Mouse (Mus musculus) embryonic facial prominence, embryonic 13.5 days (tissue): ENCODE results near the gene Fstl4. TPM values are rescaled to one million over a fixed set of nuclear protein-coding genes. Genes with fewer than 3 reads are reported as not detected.
A peak's percentile ranks its signal among the peaks of the same experiment; 100 is the strongest.

Experiments used
- ATAC-seq: fragments of 200-750 bp; cut with Nextera tagmentation; 2 replicates; pipeline ENCODE4 v1.8.0; 2017; ENCODE audit warnings: low read depth; ENCODE audit not compliant: insufficient number of reproducible peaks, insufficient read depth, low FRiP score, low TSS enrichment
- H3K27ac ChIP-seq: fragments of 300-500 bp; sonication (generic); 2 replicates; pipeline ENCODE4 v1.5.1; 2015; ENCODE audit warnings: moderate library complexity, mild to moderate bottlenecking, inconsistent platforms
- H3K27me3 ChIP-seq: fragments of 300-500 bp; sonication (generic); 2 replicates; pipeline ENCODE4 v1.6.1; 2015; ENCODE audit warnings: mild to moderate bottlenecking, inconsistent platforms
- H3K36me3 ChIP-seq: fragments of 300-500 bp; sonication (generic); 2 replicates; pipeline ENCODE4 v1.6.1; 2015; ENCODE audit warnings: mild to moderate bottlenecking, inconsistent platforms
- H3K4me1 ChIP-seq: fragments of 300-500 bp; sonication (generic); 2 replicates; pipeline ENCODE4 v1.6.1; 2015; ENCODE audit warnings: inconsistent platforms
- H3K4me2 ChIP-seq: fragments of 300-500 bp; sonication (generic); 2 replicates; pipeline ENCODE4 v1.6.1; 2015; ENCODE audit warnings: moderate library complexity, mild to moderate bottlenecking, inconsistent platforms
- H3K4me3 ChIP-seq: fragments of 300-500 bp; sonication (generic); 2 replicates; pipeline ENCODE4 v1.5.1; 2015; ENCODE audit warnings: mild to moderate bottlenecking, inconsistent platforms
- H3K9ac ChIP-seq: fragments of 300-500 bp; sonication (generic); 2 replicates; pipeline ENCODE4 v1.6.1; 2015; ENCODE audit warnings: mild to moderate bottlenecking, inconsistent platforms
- H3K9me3 ChIP-seq: fragments of 300-500 bp; sonication (generic); 2 replicates; pipeline ENCODE4 v1.6.1; 2016; ENCODE audit warnings: inconsistent platforms
- WGBS: fragments of 180-500 bp; shearing (Covaris S2); methylation state at CpG from one replicate; pipeline ENCODE4 v1.1.7; 2015; ENCODE audit warnings: mixed read lengths; 5-methylcytosine and 5-hydroxymethylcytosine counted together
- polyA plus RNA-seq: library from polyadenylated mRNA; unstranded; fragments of >200 nt; fragmentation: Nextera tagmentation; extraction: Ambion mirVana; gene quantifications from 2 replicates; pipeline ENCODE4 v1.2.1, GENCODE M21; 2015

Fstl4 gene
- polyA plus RNA-seq, 1 experiment from 2014 or later = 1.7 TPM

DNA sequence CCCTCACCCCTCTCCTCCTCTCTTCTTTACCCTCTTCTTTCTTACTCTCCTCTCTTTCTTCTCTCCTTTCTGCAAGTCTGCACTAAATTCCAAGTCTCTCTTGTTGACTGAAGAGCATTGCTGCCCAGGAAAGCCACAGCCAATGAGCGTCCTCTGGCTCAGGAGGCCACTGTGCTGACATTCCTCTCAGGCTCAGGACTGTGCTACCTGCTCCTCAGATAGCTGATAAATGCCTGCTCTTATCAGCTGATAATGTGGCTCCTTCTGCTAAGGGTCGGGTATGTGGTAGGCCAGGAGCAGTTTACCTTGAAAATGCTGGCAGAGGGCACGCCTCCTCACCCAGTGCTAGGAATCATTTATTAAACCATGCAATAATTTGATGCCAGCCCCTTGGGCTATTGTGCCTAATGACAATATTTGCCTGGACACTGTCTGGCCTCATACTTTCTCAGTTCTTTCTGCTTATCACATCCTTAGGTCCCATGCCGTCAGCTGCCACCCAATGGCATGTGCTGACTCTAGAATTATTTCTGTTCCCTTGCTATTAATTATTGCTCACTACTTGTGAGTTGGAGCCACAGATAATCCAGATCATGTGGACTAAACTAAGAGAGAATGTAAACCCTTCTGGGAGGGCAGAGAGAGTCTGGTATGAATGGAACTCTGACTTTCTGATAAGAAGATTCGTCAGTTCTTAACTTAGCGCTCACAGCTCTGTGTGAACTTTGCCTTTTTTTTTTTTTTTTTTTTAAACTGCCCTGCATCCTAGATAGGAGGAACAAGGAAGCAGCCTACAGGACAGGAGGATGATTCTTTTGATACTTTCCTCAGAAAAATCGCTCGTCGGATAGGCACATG lies 19.6 kb upstream of the Fstl4 start:
- Histone ChIP-seq H3K27me3 (no peaks in the 10 kb centered on the region), H3K4me3 (no peak overlapping the region), H3K4me1 (no peaks in the 10 kb centered on the region), H3K27ac (no peak overlapping the region), H3K9me3 (no peaks in the 10 kb centered on the region), H3K4me2 (no peak overlapping the region), H3K9ac (no peak overlapping the region), H3K36me3 (no peaks in the 10 kb centered on the region)
- WGBS = 67% methylated on average over 9 of the region's 9 CpGs
- ATAC-seq = no peak

DNA sequence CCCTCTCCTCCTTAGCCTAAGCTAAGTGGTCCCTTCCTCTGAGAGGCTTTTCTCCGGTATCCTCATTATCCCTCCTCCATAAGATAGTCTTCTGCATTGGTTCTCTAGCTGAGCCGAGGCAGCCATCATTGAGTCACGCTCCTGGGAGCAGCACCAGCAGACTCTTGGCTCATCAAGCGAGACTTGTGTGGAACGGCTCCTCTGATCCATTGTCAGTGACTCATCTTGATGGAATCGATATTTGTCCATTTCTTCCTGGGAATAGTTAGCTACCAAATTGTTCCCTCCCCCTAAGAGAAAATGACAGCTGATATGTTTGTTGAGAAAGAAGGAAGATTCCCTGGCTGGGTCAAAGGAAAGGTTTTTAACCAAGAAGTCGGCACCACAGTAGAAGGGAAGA lies 17.2 kb upstream of the Fstl4 start:
- WGBS = 80% methylated on average over 7 of the region's 7 CpGs
- H3K9ac ChIP-seq = no peak overlapping the region
- ATAC-seq = no peak
- no peaks in the 10 kb centered on the region for H3K9me3 ChIP-seq
- no peak overlapping the region for H3K4me3 ChIP-seq
- no peaks in the 10 kb centered on the region for H3K27me3 ChIP-seq
- H3K27ac ChIP-seq = no peak overlapping the region
- H3K4me2 ChIP-seq = no peak overlapping the region
- no peaks in the 10 kb centered on the region for H3K36me3 ChIP-seq
- no peaks in the 10 kb centered on the region for H3K4me1 ChIP-seq

DNA sequence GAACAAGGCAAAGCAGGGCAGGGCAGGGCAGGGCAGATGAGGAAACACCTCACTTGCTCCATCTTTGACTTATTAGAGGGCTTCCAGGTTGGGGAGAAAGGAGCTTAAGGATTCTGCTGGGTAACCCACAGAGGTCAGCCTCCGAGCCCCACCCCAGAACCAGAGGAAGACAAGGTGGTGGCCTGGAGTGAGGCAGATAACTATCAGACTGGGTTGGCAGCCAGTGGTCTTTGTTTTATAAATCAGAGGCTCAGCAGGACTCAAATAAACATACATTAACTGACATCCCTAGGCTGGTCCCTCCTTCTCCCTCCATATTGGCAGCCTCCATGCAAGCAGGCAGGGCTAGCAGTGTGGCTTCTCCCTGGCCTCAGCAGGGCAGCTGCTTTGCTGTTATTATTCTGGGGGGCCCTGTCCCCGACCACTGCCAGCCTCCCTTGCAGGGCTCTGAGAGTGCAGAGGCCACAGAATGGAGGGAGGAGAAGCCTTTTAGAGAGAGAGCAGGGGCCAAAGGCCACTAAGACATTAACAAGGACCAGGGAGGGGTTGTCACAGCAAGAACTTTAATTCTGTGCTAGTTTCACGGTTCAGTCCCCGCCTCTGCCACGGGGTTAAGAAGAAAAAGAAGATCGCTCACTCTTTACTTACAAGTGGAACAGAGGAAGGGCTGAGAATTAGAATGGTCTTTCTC lies 16.5 kb upstream of the Fstl4 start:
- no peaks in the 10 kb centered on the region for H3K4me1 ChIP-seq
- no peak overlapping the region for H3K9ac ChIP-seq
- 19% methylated on average over 6 of the region's 6 CpGs for WGBS
- H3K36me3 ChIP-seq = no peaks in the 10 kb centered on the region
- no peak overlapping the region for H3K27ac ChIP-seq
- no peaks in the 10 kb centered on the region for H3K9me3 ChIP-seq
- ATAC-seq = no peak
- no peak overlapping the region for H3K4me3 ChIP-seq
- no peak overlapping the region for H3K4me2 ChIP-seq
- no peaks in the 10 kb centered on the region for H3K27me3 ChIP-seq

DNA sequence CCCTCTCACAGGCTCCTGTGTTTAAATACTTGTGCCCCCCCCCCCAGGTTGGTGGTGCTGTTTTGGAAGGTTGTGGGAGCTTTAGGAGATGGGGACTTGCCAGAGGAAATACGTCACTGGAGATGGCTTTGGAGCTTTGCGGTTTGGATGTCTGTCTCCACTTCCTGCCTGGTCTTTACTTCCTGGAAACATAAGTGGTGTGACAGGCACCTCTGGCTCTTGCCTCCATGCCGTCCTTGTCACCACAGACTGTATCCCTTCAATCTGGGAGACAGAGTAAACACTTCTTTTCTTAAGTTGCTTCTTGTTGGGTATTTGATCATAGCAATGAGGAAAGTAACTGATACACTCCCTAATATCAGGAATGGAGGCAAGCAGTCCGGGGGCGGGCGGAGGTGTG lies 14.4 kb upstream of the Fstl4 start:
- Histone ChIP-seq H3K27ac (no peak overlapping the region), H3K9ac (no peak overlapping the region), H3K27me3 (no peaks in the 10 kb centered on the region; the same call in 1 of the 2 replicates), H3K4me3 (no peak overlapping the region), H3K4me1 (no peaks in the 10 kb centered on the region), H3K9me3 (no peaks in the 10 kb centered on the region), H3K4me2 (no peak overlapping the region), H3K36me3 (no peaks in the 10 kb centered on the region)
- ATAC-seq = no peak
- 80% methylated on average over 6 of the region's 6 CpGs for WGBS

DNA sequence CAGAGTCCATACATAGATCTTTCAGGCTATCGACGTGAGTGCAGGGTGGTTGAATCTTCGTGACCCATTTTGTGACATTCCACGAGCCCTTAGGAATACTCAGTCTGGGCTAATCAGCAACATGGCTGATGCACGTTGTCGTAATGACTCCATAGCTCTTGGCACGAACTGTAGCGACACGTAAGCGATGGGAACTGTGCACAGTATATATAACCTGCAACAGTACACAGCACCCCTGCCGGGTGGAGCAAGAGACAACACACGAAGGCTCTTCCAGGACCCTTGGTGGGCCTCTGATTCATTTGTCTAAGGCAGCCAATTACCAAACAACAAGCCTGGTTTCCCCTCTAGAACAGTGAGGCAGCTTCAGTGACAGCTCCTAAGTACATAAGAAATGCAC lies 11.9 kb upstream of the Fstl4 start:
- Histone ChIP-seq H3K27me3 (no peaks in the 10 kb centered on the region; the same call in 1 of the 2 replicates), H3K27ac (no peak overlapping the region), H3K4me2 (no peak overlapping the region), H3K36me3 (no peaks in the 10 kb centered on the region), H3K4me1 (no peaks in the 10 kb centered on the region), H3K9ac (no peak overlapping the region), H3K4me3 (no peak overlapping the region), H3K9me3 (no peaks in the 10 kb centered on the region)
- 88% methylated on average over 12 of the region's 12 CpGs for WGBS
- ATAC-seq = no peak

DNA sequence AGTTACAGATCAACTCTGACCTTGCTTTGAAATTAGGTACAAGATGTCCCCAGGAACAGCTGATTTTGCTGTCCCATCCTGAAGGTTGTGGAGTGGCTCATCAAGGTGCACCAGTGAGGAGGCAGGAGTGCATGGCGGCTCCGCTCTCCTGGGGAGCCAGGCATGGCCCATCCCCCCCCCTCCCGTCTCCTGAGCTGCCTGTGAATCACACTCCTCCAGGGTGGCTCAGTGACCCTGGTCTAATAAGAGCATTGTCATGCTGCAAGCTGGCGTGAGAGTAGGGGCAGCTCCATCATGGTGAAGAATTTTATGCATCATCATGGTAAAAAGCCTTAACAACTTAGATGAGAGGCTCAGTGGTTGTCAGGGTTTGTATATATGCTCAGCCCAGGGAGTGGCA lies 11.2 kb upstream of the Fstl4 start:
- 51% methylated on average over 4 of the region's 4 CpGs for WGBS
- no peak overlapping the region for H3K4me2 ChIP-seq
- no peaks in the 10 kb centered on the region; the same call in 1 of the 2 replicates for H3K27me3 ChIP-seq
- no peaks in the 10 kb centered on the region for H3K9me3 ChIP-seq
- no peaks in the 10 kb centered on the region for H3K36me3 ChIP-seq
- H3K4me3 ChIP-seq = no peak overlapping the region
- ATAC-seq = no peak
- no peak overlapping the region for H3K9ac ChIP-seq
- no peak overlapping the region for H3K27ac ChIP-seq
- H3K4me1 ChIP-seq = no peaks in the 10 kb centered on the region

DNA sequence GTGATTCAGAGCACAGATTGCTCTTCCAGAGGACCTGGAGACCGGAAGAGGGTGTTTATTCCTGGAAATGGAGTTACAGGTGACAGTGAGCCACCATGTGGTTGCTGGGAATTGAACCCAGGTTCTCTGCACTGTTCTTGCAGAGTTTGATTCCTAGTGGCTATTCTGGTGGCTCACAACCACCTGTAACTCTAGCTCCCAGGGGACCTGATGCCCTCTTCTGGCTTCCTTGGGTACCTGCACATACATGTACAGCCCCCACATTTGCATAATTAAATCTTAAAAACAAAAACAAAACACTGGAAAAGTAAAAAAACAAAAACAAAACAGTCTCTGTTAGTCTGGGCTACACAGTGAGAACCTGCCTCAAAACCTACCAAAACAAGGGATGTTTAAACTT lies 2.6 kb upstream of the Fstl4 start:
- Histone ChIP-seq H3K27ac (no peak overlapping the region), H3K4me3 (no peak overlapping the region), H3K36me3 (no peaks in the 10 kb centered on the region), H3K4me2 (no peak overlapping the region), H3K27me3 (peaks cover 44% of the 10 kb centered on the region), H3K9ac (no peak overlapping the region), H3K9me3 (no peaks in the 10 kb centered on the region), H3K4me1 (peaks cover 19% of the 10 kb centered on the region)
- WGBS = 42% methylated on average over 1 of the region's 1 CpGs
- no peak for ATAC-seq

DNA sequence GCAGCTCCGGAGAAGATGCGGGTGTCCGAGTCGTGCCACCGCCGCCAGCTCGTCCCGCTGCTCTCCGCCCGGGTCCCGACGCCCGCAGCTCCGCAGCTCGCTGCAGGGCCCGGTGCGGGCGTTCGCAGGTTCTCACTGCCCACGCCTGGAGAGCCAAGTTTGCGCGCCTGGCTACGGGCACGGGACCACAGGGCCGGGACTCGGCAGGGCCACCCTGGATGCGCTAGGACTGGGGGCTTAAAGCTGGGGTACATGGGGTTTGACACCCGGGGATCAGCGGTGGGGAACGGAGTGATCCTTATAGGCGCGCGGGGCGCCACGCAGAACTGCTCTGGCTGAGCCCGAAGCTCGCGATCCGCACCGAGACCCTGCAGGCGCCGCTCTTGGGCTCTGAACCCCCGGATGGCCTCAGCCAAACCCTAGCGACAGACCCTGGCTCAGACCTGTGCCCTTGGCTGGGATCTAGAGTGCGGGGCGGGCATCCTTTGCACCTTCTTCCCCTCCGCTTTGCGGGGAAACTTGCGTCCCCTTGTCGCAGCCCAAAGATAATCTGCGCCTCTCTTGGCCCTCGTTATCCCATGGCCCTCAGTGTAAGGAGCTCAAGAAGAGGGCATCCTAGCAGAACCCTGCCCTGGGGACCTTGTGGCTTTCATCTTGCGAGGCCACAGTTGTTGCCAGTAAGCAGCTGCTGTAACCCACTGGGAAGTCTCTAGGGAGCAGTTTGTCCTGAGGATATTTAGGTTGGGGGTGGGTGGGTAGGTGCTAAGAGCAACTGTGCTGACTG lies 652 bp downstream of the Fstl4 start:
- H3K4me3 ChIP-seq = peak overlapping the region; percentile 52
- peak overlapping the region; percentile 93 for H3K4me2 ChIP-seq
- peak overlapping the region; percentile 54 for H3K9ac ChIP-seq
- under 1% methylated on average over 53 of the region's 53 CpGs for WGBS
- ATAC-seq = no peak
- peaks cover 19% of the 10 kb centered on the region for H3K4me1 ChIP-seq
- H3K9me3 ChIP-seq = no peaks in the 10 kb centered on the region
- H3K36me3 ChIP-seq = no peaks in the 10 kb centered on the region
- peaks cover 65% of the 10 kb centered on the region for H3K27me3 ChIP-seq
- H3K27ac ChIP-seq = no peak overlapping the region

DNA sequence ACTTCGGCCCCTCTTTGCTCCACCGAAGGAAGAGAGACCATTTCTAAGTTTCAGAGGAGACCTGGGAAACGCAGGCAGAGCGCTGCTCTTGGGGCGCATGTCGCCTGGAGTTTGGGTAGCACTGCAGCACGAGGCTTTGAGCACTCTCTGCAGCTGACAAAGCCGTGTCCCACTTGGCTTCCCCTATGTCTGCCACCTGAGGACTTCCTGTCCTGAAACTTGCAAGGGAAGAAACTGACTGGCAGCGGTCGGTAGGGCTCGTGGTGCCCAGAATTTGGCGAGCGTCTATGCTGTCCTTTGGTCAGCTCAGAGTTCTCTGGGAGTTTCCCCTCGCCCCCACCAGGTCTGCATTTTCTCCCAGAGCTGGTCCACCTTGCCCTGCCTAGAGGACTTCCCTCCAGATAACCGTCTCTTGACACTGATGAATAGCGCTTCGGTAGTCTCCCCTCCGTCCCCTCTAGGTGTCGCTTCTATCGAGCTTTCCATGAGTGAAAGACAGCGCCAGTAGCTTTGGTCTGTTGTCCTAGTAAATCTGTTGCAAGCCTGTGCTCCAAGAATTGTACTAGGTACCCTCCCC lies 1.3 kb downstream of the Fstl4 start:
- no peaks in the 10 kb centered on the region for H3K9me3 ChIP-seq
- H3K27ac ChIP-seq = no peak overlapping the region
- ATAC-seq = no peak
- H3K4me3 ChIP-seq = peak overlapping the region; percentile 52
- H3K36me3 ChIP-seq = no peaks in the 10 kb centered on the region
- peak overlapping the region; percentile 54 for H3K9ac ChIP-seq
- WGBS = 2% methylated on average over 21 of the region's 21 CpGs
- H3K4me1 ChIP-seq = peaks cover 19% of the 10 kb centered on the region
- H3K4me2 ChIP-seq = peak overlapping the region; percentile 93
- peaks cover 65% of the 10 kb centered on the region for H3K27me3 ChIP-seq

DNA sequence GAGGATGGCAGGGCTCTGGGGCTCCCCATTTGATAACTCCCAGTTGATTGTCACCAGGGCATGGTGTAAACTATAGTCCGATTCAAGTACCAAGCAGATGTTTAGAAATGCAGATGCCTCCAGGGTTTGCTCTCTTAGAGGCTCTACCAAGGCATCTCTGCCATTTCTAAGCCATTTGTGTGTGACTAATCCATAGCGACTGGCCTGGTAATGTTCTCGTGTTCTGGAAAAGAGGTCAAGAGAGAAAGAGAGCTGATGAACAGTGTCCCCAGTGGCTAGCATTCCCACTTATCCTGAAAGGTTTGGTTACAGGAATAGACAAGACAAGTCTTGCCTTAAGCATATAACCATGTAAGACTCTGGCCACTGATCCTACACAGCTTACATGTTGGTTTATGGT lies 3.5 kb downstream of the Fstl4 start:
- Histone ChIP-seq H3K36me3 (no peaks in the 10 kb centered on the region), H3K4me2 (no peak overlapping the region), H3K27ac (no peak overlapping the region), H3K4me1 (peaks cover 19% of the 10 kb centered on the region), H3K27me3 (peaks cover 59% of the 10 kb centered on the region), H3K9me3 (no peaks in the 10 kb centered on the region), H3K9ac (no peak overlapping the region), H3K4me3 (no peak overlapping the region)
- no peak for ATAC-seq
- WGBS = 55% methylated on average over 3 of the region's 3 CpGs

DNA sequence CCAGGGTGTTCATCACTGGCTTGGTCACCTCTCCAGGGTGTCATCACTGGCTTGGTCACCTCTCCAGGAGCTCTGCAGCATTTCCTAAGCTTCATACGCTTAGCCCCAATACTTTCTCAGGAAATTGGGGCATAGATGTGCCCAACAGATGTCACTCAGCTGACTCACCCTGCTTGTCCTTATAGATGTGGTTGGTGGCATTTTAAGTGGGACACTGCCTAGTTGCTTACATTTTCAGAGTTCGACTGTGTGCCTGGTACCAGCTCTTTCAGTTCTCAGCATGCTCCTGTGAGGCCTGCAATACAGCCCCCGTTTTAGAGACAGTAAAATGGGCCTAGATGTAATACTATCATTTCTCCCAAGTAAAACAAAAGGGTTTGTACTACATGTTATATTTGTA lies 8.6 kb downstream of the Fstl4 start:
- WGBS = 82% methylated on average over 3 of the region's 3 CpGs
- peaks cover 24% of the 10 kb centered on the region; the same call in 1 of the 2 replicates for H3K27me3 ChIP-seq
- no peak overlapping the region for H3K4me2 ChIP-seq
- ATAC-seq = no peak
- H3K27ac ChIP-seq = no peak overlapping the region
- H3K36me3 ChIP-seq = no peaks in the 10 kb centered on the region
- no peaks in the 10 kb centered on the region for H3K9me3 ChIP-seq
- no peak overlapping the region for H3K4me3 ChIP-seq
- H3K9ac ChIP-seq = no peak overlapping the region
- H3K4me1 ChIP-seq = no peaks in the 10 kb centered on the region
